Mouse (Mus musculus) neural tube, embryonic 11.5 days (tissue): Measurements from ENCODE around the gene Hpd. TPM values are rescaled to one million over a fixed set of nuclear protein-coding genes. Genes with fewer than 3 reads are reported as not detected.

Experiments used
- ATAC-seq: fragments of 200-750 bp; cut with Nextera tagmentation; 2 replicates; pipeline ENCODE4 v1.8.0; 2017; ENCODE audit warnings: moderate number of reproducible peaks, mild to moderate bottlenecking, moderate TSS enrichment, moderate library complexity; ENCODE audit not compliant: insufficient read depth, low FRiP score, low TSS enrichment
- DNase-seq: peaks from one replicate; pipeline ENCODE4 v3.0.0-alpha.2; 2015; ENCODE audit warnings: low spot score
- H3K27ac ChIP-seq: fragments of 300-500 bp; sonication (generic); 2 replicates; pipeline ENCODE4 v1.5.1; 2014; ENCODE audit warnings: low read depth, mild to moderate bottlenecking, low read length
- H3K27me3 ChIP-seq: fragments of 300-500 bp; sonication (generic); 2 replicates; pipeline ENCODE4 v1.6.1; 2014; ENCODE audit warnings: mild to moderate bottlenecking, low read length, mixed read lengths; ENCODE audit not compliant: control insufficient read depth, insufficient read depth
- H3K36me3 ChIP-seq: fragments of 300-500 bp; sonication (generic); 2 replicates; pipeline ENCODE4 v1.6.1; 2014; ENCODE audit warnings: mild to moderate bottlenecking, low read length, moderate library complexity, mixed read lengths; ENCODE audit not compliant: control insufficient read depth, insufficient read depth
- H3K4me1 ChIP-seq: fragments of 300-500 bp; sonication (generic); 2 replicates; pipeline ENCODE4 v1.6.1; 2014; ENCODE audit warnings: low read length, mixed read lengths; ENCODE audit not compliant: control insufficient read depth, insufficient read depth
- H3K4me2 ChIP-seq: fragments of 300-500 bp; sonication (generic); 2 replicates; pipeline ENCODE4 v1.6.1; 2014; ENCODE audit warnings: low read depth, mild to moderate bottlenecking, moderate library complexity
- H3K4me3 ChIP-seq: fragments of 300-500 bp; sonication (generic); 2 replicates; pipeline ENCODE4 v1.5.1; 2014; ENCODE audit warnings: low read depth, low read length
- H3K9ac ChIP-seq: fragments of 300-500 bp; sonication (generic); 2 replicates; pipeline ENCODE4 v1.6.1; 2014; ENCODE audit warnings: mild to moderate bottlenecking, low read length
- H3K9me3 ChIP-seq: fragments of 300-500 bp; sonication (generic); 2 replicates; pipeline ENCODE4 v1.6.1; 2016; ENCODE audit warnings: low read length; ENCODE audit not compliant: control insufficient read depth
- WGBS: fragments of 180-500 bp; shearing (Covaris S2); extraction: QIAGEN DNeasy Blood & Tissue Kit; methylation state at CpG from one replicate; pipeline ENCODE4 v1.1.7; 2014; 5-methylcytosine and 5-hydroxymethylcytosine counted together
- polyA plus RNA-seq: library from polyadenylated mRNA; unstranded; fragments of >200 nt; fragmentation: Nextera tagmentation; extraction: Ambion mirVana; gene quantifications from 2 replicates; pipeline ENCODE4 v1.2.1, GENCODE M21; 2014

Gene Hpd
- polyA plus RNA-seq, 1 experiment from 2014 or later: not detected

DNA sequence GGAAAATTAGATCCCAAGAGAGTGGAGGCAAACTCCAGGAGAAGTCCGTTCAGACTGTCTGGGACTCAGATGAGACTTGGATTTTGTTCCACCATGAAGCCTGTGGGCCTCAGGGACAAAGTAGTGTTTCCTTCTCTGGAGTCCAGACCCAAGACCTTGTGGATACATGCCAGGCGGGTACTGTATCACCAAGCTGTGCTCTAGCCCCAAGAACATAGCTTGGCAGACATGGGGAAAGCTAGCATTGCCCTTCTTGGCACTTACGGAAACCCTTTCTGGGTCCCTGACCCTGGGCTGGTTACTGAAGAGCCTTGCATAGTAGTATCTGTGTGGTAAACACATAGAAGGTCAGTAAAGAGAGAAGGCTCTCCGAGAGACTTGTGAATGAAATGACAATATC, 23.1 kb downstream of the Hpd start:
- H3K36me3 ChIP-seq: peaks cover 48% of the 10 kb centered on the region
- no peak for DNase-seq
- no peaks in the 10 kb centered on the region for H3K27me3 ChIP-seq
- no peak overlapping the region for H3K9ac ChIP-seq
- no peak overlapping the region for H3K27ac ChIP-seq
- no peaks in the 10 kb centered on the region for H3K4me1 ChIP-seq
- no peaks in the 10 kb centered on the region for H3K9me3 ChIP-seq
- no peak overlapping the region for H3K4me3 ChIP-seq
- ATAC-seq: no peak
- no peak overlapping the region for H3K4me2 ChIP-seq
- 96% methylated on average over 4 of the region's 4 CpGs for WGBS

DNA sequence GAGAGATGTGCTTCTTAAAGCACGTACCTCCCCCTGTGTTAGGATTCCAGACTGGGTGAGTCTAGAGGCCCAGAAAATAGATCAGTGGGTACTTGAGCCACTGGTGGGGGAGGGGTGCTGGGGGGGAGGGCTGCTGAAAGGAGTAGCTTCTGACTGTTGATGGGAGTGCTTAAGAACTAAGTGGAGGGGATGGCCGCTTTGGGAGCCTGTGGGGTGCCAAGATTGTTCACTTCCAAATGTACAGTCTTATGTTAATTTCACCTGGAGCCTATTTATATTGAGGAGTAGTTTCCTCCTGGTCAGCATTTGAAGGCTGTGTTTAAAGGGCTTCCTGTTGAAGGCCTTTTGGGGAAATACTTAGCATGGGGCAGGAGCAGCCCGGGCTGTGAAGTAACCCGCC, 24.6 kb downstream of the Hpd start:
- H3K4me2 ChIP-seq: no peak overlapping the region
- no peaks in the 10 kb centered on the region for H3K4me1 ChIP-seq
- H3K9me3 ChIP-seq: no peaks in the 10 kb centered on the region
- no peak overlapping the region for H3K4me3 ChIP-seq
- DNase-seq (no peak), ATAC-seq (no peak)
- 90% methylated on average over 4 of the region's 4 CpGs for WGBS
- no peak overlapping the region for H3K9ac ChIP-seq
- no peaks in the 10 kb centered on the region for H3K27me3 ChIP-seq
- no peak overlapping the region for H3K27ac ChIP-seq
- peaks cover 43% of the 10 kb centered on the region for H3K36me3 ChIP-seq

DNA sequence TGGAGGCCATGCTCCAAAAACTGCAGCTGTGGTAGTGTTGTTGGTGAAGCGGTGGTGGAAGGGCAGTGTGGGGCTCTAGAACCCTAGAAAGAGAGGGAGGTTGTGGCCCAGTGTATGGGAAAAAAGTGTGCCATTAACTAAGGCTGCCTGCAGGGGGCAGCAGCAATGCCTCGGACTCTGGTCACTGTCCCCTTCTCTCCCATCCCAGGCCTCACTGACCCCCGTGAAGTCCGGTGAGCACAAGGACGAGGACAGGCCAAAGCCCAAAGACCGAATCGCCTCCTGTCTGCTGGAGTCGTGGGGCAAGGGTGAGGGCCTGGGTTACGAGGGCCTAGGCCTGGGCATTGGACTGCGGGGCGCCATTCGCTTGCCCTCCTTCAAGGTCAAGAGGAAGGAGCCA, 25.8 kb downstream of the Hpd start:
- DNase-seq (no peak), ATAC-seq (no peak)
- H3K36me3 ChIP-seq: peaks cover 54% of the 10 kb centered on the region
- H3K9ac ChIP-seq: no peak overlapping the region
- no peaks in the 10 kb centered on the region for H3K4me1 ChIP-seq
- no peaks in the 10 kb centered on the region for H3K27me3 ChIP-seq
- 94% methylated on average over 12 of the region's 12 CpGs for WGBS
- no peaks in the 10 kb centered on the region for H3K9me3 ChIP-seq
- H3K27ac ChIP-seq: no peak overlapping the region
- no peak overlapping the region for H3K4me2 ChIP-seq
- no peak overlapping the region for H3K4me3 ChIP-seq

DNA sequence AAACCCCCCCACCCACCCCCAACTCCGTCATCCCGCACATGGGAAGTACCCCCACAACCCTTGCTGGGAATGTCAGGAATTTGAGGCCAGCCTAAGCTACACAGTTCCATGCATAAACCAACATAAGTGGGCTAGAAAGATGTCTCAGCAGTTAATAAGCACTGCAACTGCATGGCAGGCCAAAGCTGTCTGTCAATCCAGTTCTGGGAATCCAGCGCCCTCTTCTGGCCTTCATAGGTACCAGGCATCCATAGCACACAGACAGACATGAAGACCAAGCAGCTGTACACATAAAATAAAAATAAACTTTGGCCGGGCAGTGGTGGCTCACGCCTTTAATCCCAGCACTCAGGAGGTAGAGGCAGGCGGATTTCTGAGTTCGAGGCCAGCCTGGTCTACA, 27.1 kb downstream of the Hpd start:
- H3K36me3 ChIP-seq: peaks cover 48% of the 10 kb centered on the region
- peak; percentile 62 for DNase-seq

DNA sequence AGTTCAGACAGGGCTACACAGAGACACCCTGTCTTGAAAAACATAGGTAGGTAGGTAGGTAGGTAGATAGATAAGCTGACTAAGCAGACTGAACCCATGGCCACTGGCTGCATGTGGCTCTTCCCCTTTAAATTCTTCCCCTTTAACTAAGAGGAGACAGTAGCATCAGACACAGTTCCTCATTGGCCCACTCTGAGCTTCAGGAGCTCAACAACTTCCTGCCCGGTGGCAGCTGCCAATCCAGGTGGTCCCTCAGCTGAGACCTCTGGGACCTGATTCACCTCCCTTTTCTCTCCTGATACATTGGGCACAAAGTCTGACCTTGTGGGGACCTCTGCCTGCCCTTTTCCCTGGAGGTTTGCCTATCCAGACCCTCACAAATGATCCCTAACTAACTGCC, 29.6 kb downstream of the Hpd start:
- no peaks in the 10 kb centered on the region for H3K27me3 ChIP-seq
- no peak overlapping the region for H3K9ac ChIP-seq
- H3K9me3 ChIP-seq: no peaks in the 10 kb centered on the region
- peaks cover 22% of the 10 kb centered on the region for H3K4me1 ChIP-seq
- WGBS: 80% methylated on average over 1 of the region's 1 CpGs
- peaks cover 44% of the 10 kb centered on the region for H3K36me3 ChIP-seq
- no peak for DNase-seq
- no peak overlapping the region for H3K4me2 ChIP-seq
- H3K4me3 ChIP-seq: no peak overlapping the region
- H3K27ac ChIP-seq: no peak overlapping the region
- ATAC-seq: no peak

More for the DNA sequence above, 27.1 kb downstream of the Hpd start:
- H3K27ac ChIP-seq: no peak overlapping the region
- ATAC-seq: no peak
- WGBS: 63% methylated on average over 7 of the region's 7 CpGs
- H3K27me3 ChIP-seq: no peaks in the 10 kb centered on the region
- peaks cover 6% of the 10 kb centered on the region for H3K4me1 ChIP-seq
- no peaks in the 10 kb centered on the region for H3K9me3 ChIP-seq
- H3K9ac ChIP-seq: no peak overlapping the region
- no peak overlapping the region for H3K4me3 ChIP-seq
- no peak overlapping the region for H3K4me2 ChIP-seq

DNA sequence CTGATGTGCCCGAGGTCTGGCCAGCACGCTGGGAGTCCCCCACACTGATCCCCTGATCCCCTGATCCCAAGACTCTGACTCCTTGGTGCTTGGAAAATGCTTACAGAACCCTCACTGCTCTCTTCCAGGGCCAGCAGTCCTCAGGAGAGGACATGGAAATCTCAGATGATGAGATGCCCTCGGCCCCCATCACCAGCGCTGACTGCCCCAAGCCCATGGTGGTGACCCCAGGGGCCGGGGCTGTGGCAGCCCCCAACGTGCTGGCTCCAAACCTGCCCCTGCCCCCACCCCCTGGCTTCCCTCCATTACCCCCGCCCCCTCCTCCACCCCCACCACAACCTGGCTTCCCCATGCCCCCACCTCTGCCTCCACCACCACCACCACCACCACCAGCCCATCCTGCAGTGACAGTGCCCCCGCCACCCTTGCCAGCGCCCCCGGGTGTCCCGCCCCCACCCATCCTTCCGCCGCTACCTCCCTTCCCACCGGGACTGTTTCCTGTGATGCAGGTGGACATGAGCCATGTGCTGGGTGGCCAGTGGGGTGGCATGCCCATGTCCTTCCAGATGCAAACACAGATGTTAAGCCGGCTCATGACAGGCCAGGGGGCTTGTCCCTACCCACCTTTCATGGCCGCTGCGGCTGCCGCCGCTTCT, 30.7 kb downstream of the Hpd start:
- 92% methylated on average over 17 of the region's 19 CpGs for WGBS
- H3K4me3 ChIP-seq: no peak overlapping the region
- H3K36me3 ChIP-seq: peaks cover 38% of the 10 kb centered on the region

DNA sequence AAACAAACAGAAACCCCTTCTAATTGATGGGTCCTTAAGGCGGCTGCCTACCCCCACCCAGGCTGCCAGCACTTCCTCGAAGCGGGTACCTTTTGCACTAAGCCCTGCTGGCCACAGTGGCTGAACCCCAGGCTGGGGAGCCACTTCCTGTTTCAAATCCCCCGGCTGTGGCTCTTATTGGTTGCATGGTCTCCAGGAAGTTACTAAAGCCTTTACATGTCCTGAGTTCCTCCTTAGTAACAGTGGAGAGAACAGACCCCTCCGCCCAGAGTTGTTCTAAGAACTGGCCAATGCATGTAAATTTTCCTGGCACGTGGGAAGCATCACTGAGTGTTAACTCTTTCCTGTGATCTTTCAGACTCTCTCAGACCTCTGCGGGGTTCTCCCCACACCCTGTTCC, 31.4 kb downstream of the Hpd start:
- Histone ChIP-seq H3K4me3 (no peak overlapping the region), H3K4me1 (peaks cover 22% of the 10 kb centered on the region), H3K4me2 (peak overlapping the region; percentile 25), H3K36me3 (peaks cover 37% of the 10 kb centered on the region), H3K27ac (no peak overlapping the region), H3K9me3 (no peaks in the 10 kb centered on the region), H3K9ac (no peak overlapping the region), H3K27me3 (no peaks in the 10 kb centered on the region)
- WGBS: 47% methylated on average over 7 of the region's 7 CpGs
- DNase-seq (no peak), ATAC-seq (no peak)

More for the DNA sequence above, 30.7 kb downstream of the Hpd start:
- DNase-seq: no peak
- no peak overlapping the region for H3K4me2 ChIP-seq
- H3K4me1 ChIP-seq: peaks cover 22% of the 10 kb centered on the region
- no peak for ATAC-seq
- H3K9ac ChIP-seq: no peak overlapping the region
- H3K27me3 ChIP-seq: no peaks in the 10 kb centered on the region
- no peak overlapping the region for H3K27ac ChIP-seq
- H3K9me3 ChIP-seq: no peaks in the 10 kb centered on the region

DNA sequence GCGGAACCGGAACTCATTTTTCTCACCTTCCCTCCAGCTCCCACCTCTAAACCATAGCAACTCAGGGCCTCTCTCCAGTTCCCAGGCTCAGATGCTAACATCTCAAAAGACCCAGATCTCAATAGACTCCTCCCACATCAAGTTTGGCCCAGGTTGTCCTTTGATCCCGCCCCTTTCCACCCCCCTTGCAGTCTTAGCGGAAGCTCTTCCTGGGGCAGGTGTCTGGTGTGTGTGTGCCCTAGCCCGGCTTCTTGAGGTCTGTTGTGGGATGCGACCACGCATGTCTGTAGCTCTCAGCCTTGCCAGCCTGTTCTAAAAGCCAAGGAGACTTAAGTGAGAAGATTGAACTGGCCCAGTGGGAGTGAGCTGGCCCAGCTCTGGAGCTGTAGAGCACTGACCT, 31.9 kb downstream of the Hpd start:
- Histone ChIP-seq H3K9me3 (no peaks in the 10 kb centered on the region), H3K4me2 (peak overlapping the region; percentile 25), H3K4me1 (peaks cover 25% of the 10 kb centered on the region), H3K36me3 (peaks cover 37% of the 10 kb centered on the region), H3K4me3 (no peak overlapping the region), H3K27ac (no peak overlapping the region), H3K27me3 (no peaks in the 10 kb centered on the region), H3K9ac (no peak overlapping the region)
- ATAC-seq (no peak), DNase-seq (no peak)
- 45% methylated on average over 7 of the region's 7 CpGs for WGBS
